Comparison of ENCODE assay signal across 17 mouse cellular contexts in genomic region chr9:114533848-114534247, GRCm38 (mm10). TPM values are rescaled to one million over a fixed set of nuclear protein-coding genes. Genes with fewer than 3 reads are reported as not detected.
DNase-seq lines count a peak whose midpoint lies in the region; ATAC-seq and TF ChIP-seq lines count a peak whose summit lies in the region.
"Had no signal": no experiment of that assay in that cellular context is flagged by ENCODE, and none has a peak within 500 bp of the region (broad histone marks: within the 10 kb centered on the region; RNA-seq: fewer than 3 reads in every experiment).

No protein-coding gene starts in this region.

- no peaks in the 10 kb centered on the region for H3K9me3 ChIP-seq in forebrain, embryonic 10.5 days
- H3K9me3 ChIP-seq in forebrain, embryonic 13.5 days (replicated peaks) = no peaks in the 10 kb centered on the region
- H3K9me3 ChIP-seq in lung, embryonic 14.5 days (ENCODE audit: low read depth, low read length) = no peaks in the 10 kb centered on the region
- no peaks in the 10 kb centered on the region for H3K9me3 ChIP-seq in embryonic facial prominence, embryonic 14.5 days (ENCODE audit: control insufficient read depth, low read length)
- no peaks in the 10 kb centered on the region for H3K9me3 ChIP-seq in stomach, embryonic 14.5 days (ENCODE audit: control insufficient read depth, low read depth, low read length)
- H3K9me3 ChIP-seq: hindbrain, embryonic 12.5 days had no signal

- no peak overlapping the region for H3K4me3 ChIP-seq in forebrain, embryonic 10.5 days
- H3K4me3 ChIP-seq in forebrain, embryonic 13.5 days = no peak overlapping the region
- H3K4me3 ChIP-seq in lung, embryonic 14.5 days (ENCODE audit: low read depth, low read length) = no peak overlapping the region
- H3K4me3 ChIP-seq in embryonic facial prominence, embryonic 14.5 days (ENCODE audit: low read depth, low read length) = no peak overlapping the region
- no peak overlapping the region for H3K4me3 ChIP-seq in stomach, embryonic 14.5 days (ENCODE audit: low read depth, low read length)
- H3K4me3 ChIP-seq: hindbrain, embryonic 12.5 days had no signal

- 71% methylated on average over 4 of the region's 4 CpGs for WGBS in forebrain, embryonic 10.5 days
- 74% methylated on average over 4 of the region's 4 CpGs for WGBS in forebrain, embryonic 13.5 days
- WGBS in lung, embryonic 14.5 days = 68% methylated on average over 4 of the region's 4 CpGs
- WGBS in embryonic facial prominence, embryonic 14.5 days = 71% methylated on average over 4 of the region's 4 CpGs
- WGBS in stomach, embryonic 14.5 days = 67% methylated on average over 4 of the region's 4 CpGs

- peak overlapping the region; percentile 60; the same call in 1 of the 2 replicates for H3K27ac ChIP-seq in forebrain, embryonic 10.5 days
- H3K27ac ChIP-seq in forebrain, embryonic 13.5 days = no peak overlapping the region
- H3K27ac ChIP-seq in lung, embryonic 14.5 days (ENCODE audit: low read depth) = no peak overlapping the region
- H3K27ac ChIP-seq in embryonic facial prominence, embryonic 14.5 days (replicated peaks; ENCODE audit: low read depth, low read length) = no peak overlapping the region
- no peak overlapping the region for H3K27ac ChIP-seq in stomach, embryonic 14.5 days (ENCODE audit: low read length)
- H3K27ac ChIP-seq: hindbrain, embryonic 12.5 days had no signal

- H3K9ac ChIP-seq in forebrain, embryonic 13.5 days = no peak overlapping the region
- no peak overlapping the region for H3K9ac ChIP-seq in lung, embryonic 14.5 days
- H3K9ac ChIP-seq in embryonic facial prominence, embryonic 14.5 days (ENCODE audit: low read depth, low read length) = no peak overlapping the region
- no peak overlapping the region for H3K9ac ChIP-seq in stomach, embryonic 14.5 days (replicated peaks; ENCODE audit: low read depth, low read length)
- H3K9ac ChIP-seq: hindbrain, embryonic 12.5 days had no signal

- no peak for TF ChIP-seq CTCF in lung, embryonic 14.5 days (IDR thresholded peaks at IDR 0.05; ENCODE audit: low read depth)

- H3K4me1 ChIP-seq in forebrain, embryonic 10.5 days = peaks cover 94% of the 10 kb centered on the region
- H3K4me1 ChIP-seq in forebrain, embryonic 13.5 days = 0 out of 2 replicates have a peak, but pooled peaks cover 6% of the 10 kb centered on the region
- peaks cover 16% of the 10 kb centered on the region; the same call in 1 of the 2 replicates for H3K4me1 ChIP-seq in lung, embryonic 14.5 days (ENCODE audit: insufficient read depth)
- H3K4me1 ChIP-seq in embryonic facial prominence, embryonic 14.5 days (ENCODE audit: control insufficient read depth, insufficient read depth, low read length) = peaks cover 9% of the 10 kb centered on the region
- peaks cover 8% of the 10 kb centered on the region; the same call in 1 of the 2 replicates for H3K4me1 ChIP-seq in stomach, embryonic 14.5 days (ENCODE audit: control insufficient read depth, insufficient read depth, low read length)

- no peak for ATAC-seq in forebrain, embryonic 13.5 days
- ATAC-seq in lung, embryonic 14.5 days (ENCODE audit: insufficient read depth) = peak; percentile 55; the same call in 1 of the 2 replicates
- ATAC-seq in embryonic facial prominence, embryonic 14.5 days (ENCODE audit: low read depth) = 0 out of 2 replicates have a peak, but pooled peaks have one; percentile 33
- ATAC-seq in stomach, embryonic 14.5 days (ENCODE audit: insufficient number of reproducible peaks, insufficient read depth, low FRiP score, low read depth) = peak; percentile 67; the same call in 1 of the 2 replicates

- DNase-seq in forebrain, embryonic 10.5 days (ENCODE audit: extremely low spot score, low spot score) = no peak
- no peak for DNase-seq in lung, embryonic 14.5 days
- no peak for DNase-seq in lung, postnatal 10 days
- DNase-seq in embryonic facial prominence, embryonic 14.5 days (ENCODE audit: low spot score) = no peak
- DNase-seq in gastrocnemius, postnatal 4 days (ENCODE audit: low spot score in 2 of 2) = no peak
- DNase-seq in right cerebral cortex, adult 2 months (ENCODE audit: low spot score in 2 of 2) = no peak
- DNase-seq: cerebellum, postnatal 14 days; kidney, adult 9 months; lung, adult 18-20 months; right cerebral cortex, postnatal 25 days had no signal

- no peak overlapping the region for H3K4me2 ChIP-seq in forebrain, embryonic 13.5 days
- no peak overlapping the region for H3K4me2 ChIP-seq in lung, embryonic 14.5 days
- H3K4me2 ChIP-seq in embryonic facial prominence, embryonic 14.5 days (ENCODE audit: low read depth, low read length) = no peak overlapping the region
- no peak overlapping the region for H3K4me2 ChIP-seq in stomach, embryonic 14.5 days (replicated peaks; ENCODE audit: low read depth, low read length)
- H3K4me2 ChIP-seq: hindbrain, embryonic 12.5 days had no signal

- H3K27me3 ChIP-seq in forebrain, embryonic 10.5 days (ENCODE audit: poor library complexity, severe bottlenecking) = no peaks in the 10 kb centered on the region
- H3K27me3 ChIP-seq in forebrain, embryonic 13.5 days = 0 out of 2 replicates have a peak, but pooled peaks cover 3% of the 10 kb centered on the region
- H3K27me3 ChIP-seq in lung, embryonic 14.5 days (ENCODE audit: insufficient read depth, low read length) = no peaks in the 10 kb centered on the region
- H3K27me3 ChIP-seq in embryonic facial prominence, embryonic 14.5 days (replicated peaks; ENCODE audit: control insufficient read depth, insufficient read depth, low read length) = no peaks in the 10 kb centered on the region
- H3K27me3 ChIP-seq in stomach, embryonic 14.5 days (ENCODE audit: control insufficient read depth, insufficient read depth, low read length) = no peaks in the 10 kb centered on the region
- H3K27me3 ChIP-seq: hindbrain, embryonic 12.5 days had no signal

- no peaks in the 10 kb centered on the region for H3K36me3 ChIP-seq in forebrain, embryonic 10.5 days (replicated peaks)
- H3K36me3 ChIP-seq in forebrain, embryonic 13.5 days (ENCODE audit: poor library complexity, severe bottlenecking) = no peaks in the 10 kb centered on the region
- H3K36me3 ChIP-seq in lung, embryonic 14.5 days (ENCODE audit: insufficient read depth) = no peaks in the 10 kb centered on the region
- no peaks in the 10 kb centered on the region for H3K36me3 ChIP-seq in embryonic facial prominence, embryonic 14.5 days (ENCODE audit: control insufficient read depth, insufficient read depth, low read length)
- no peaks in the 10 kb centered on the region for H3K36me3 ChIP-seq in stomach, embryonic 14.5 days (ENCODE audit: control insufficient read depth, insufficient read depth, low read length)
- H3K36me3 ChIP-seq: hindbrain, embryonic 12.5 days had no signal

RNA-seq across cellular contexts. Expression of gene C130032M10Rik, which starts 18.4 kb away (rescaled TPM):
- 1.0 and 1.2 TPM in 2 replicates for polyA plus RNA-seq in forebrain, embryonic 10.5 days (2016; fragmentation: Nextera tagmentation; extraction: Ambion mirVana)
- not detected in 2 replicates for polyA plus RNA-seq in forebrain, embryonic 13.5 days (2015; fragmentation: Nextera tagmentation; extraction: Ambion mirVana)
- polyA plus RNA-seq in lung, embryonic 14.5 days (2014; fragmentation: Nextera tagmentation; extraction: Ambion mirVana) = 0.27 TPM in 1 of 2 replicates, not detected in the other
- 1.3 and 1.4 TPM in 2 replicates for polyA plus RNA-seq in embryonic facial prominence, embryonic 14.5 days (2014; fragmentation: Nextera tagmentation; extraction: Ambion mirVana)
- polyA plus RNA-seq in stomach, embryonic 14.5 days (2014; fragmentation: Nextera tagmentation; extraction: Ambion mirVana) = not detected in 2 replicates
- total RNA-seq in gastrocnemius, postnatal 4 days (2021) = not detected
- total RNA-seq: MEL; neutrophil, adult 5-6 weeks had no signal
- polyA plus RNA-seq: frontal cortex, adult 2 months; gonadal fat pad, adult 2 months had no signal

RNA-seq across cellular contexts. Expression of gene Ccr4, which starts 29.1 kb away (rescaled TPM):
- polyA plus RNA-seq in forebrain, embryonic 10.5 days (2016; fragmentation: Nextera tagmentation; extraction: Ambion mirVana) = not detected in 2 replicates
- not detected in 2 replicates for polyA plus RNA-seq in forebrain, embryonic 13.5 days (2015; fragmentation: Nextera tagmentation; extraction: Ambion mirVana)
- not detected in 2 replicates for polyA plus RNA-seq in lung, embryonic 14.5 days (2014; fragmentation: Nextera tagmentation; extraction: Ambion mirVana)
- polyA plus RNA-seq in embryonic facial prominence, embryonic 14.5 days (2014; fragmentation: Nextera tagmentation; extraction: Ambion mirVana) = 0.75 and 1.1 TPM in 2 replicates
- not detected in 2 replicates for polyA plus RNA-seq in stomach, embryonic 14.5 days (2014; fragmentation: Nextera tagmentation; extraction: Ambion mirVana)
- total RNA-seq in gastrocnemius, postnatal 4 days (2021) = not detected
- total RNA-seq: MEL; neutrophil, adult 5-6 weeks had no signal
- polyA plus RNA-seq: frontal cortex, adult 2 months; hindbrain, embryonic 12.5 days had no signal

RNA-seq across cellular contexts. Expression of gene Trim71, which starts 30.3 kb away (rescaled TPM):
- polyA plus RNA-seq in forebrain, embryonic 10.5 days (2016; fragmentation: Nextera tagmentation; extraction: Ambion mirVana) = 5.9 and 6.5 TPM in 2 replicates
- polyA plus RNA-seq in forebrain, embryonic 13.5 days (2015; fragmentation: Nextera tagmentation; extraction: Ambion mirVana) = 0.13 and 0.14 TPM in 2 replicates
- polyA plus RNA-seq in lung, embryonic 14.5 days (2014; fragmentation: Nextera tagmentation; extraction: Ambion mirVana) = 1.4 and 1.5 TPM in 2 replicates
- 0.06 and 0.13 TPM in 2 replicates for polyA plus RNA-seq in embryonic facial prominence, embryonic 14.5 days (2014; fragmentation: Nextera tagmentation; extraction: Ambion mirVana)
- polyA plus RNA-seq in stomach, embryonic 14.5 days (2014; fragmentation: Nextera tagmentation; extraction: Ambion mirVana) = 1.4 and 1.6 TPM in 2 replicates
- under 1 TPM; 0.05 to 0.07 TPM for total RNA-seq in gastrocnemius, postnatal 4 days (2021)
- total RNA-seq: MEL; neutrophil, adult 5-6 weeks had no signal
- polyA plus RNA-seq: gonadal fat pad, adult 2 months had no signal
